Mouse (Mus musculus): ENCODE results near the gene Uxt.

- TF ChIP-seq CTCF (IDR thresholded peaks at IDR 0.05; ENCODE audit: extremely low read depth, insufficient read length, insufficient replicate concordance, low read depth, low read length) (no peak), POLR2A (IDR thresholded peaks at IDR 0.05; ENCODE audit: low read depth, low read length) (no peak)
Measured at GRCm38 (mm10) chrX:20980901-20981300, 19.1 kb upstream of the Uxt start.

All from small intestine, adult 2 months (tissue).